Mouse (Mus musculus) right cerebral cortex, postnatal 4 days (tissue): ENCODE measurements around the gene Izumo1r.
"Not testable (repeated sequence)": the region's sequence is repeated elsewhere in the genome, so short reads cannot be mapped to it uniquely, and the experiment has no call there.

Experiments
- DNase-seq: peaks from one replicate; pipeline ENCODE4 v3.0.0-alpha.2; 2022

The Izumo1r gene

DNA sequence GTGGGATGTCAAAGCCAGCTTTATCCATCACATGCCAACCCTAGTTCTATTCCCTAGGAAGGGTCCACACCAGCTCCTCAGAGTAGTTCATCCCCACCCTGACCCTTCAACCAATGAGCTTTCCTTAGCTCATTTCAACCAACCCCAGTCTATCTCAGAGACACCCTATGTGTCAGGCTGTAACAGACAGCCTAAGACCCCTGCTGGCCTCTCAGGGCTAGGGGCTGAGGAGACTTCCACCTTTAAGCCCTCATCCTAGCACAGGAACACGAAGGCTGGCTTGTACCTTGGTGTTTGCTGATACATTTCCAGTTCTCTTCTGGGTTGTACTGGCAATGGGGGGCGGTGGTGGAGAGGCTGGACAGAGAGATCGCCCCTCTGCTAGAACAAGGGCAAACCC lies 743 bp downstream of the Izumo1r start:
- no peak for DNase-seq

DNA sequence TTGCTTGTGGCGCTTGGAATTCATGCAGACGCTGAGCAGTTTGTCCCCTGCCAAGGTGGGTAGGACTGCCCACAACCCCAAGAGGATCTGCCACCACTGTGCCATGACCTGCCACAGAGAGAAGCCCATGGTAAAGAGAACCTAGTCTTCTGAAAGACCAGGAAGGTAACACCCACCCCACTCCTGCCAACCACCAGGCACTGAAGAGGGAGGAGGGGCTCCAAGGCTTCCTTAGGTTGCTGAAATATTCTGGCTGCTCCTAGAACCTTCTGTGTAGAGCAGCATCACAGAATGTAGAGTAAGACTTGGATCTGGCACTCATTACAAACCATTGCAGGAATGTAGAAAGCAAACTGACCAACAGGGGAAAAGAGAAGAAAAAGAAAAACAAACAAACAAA lies 1.3 kb downstream of the Izumo1r start:
- DNase-seq, result no peak

DNA sequence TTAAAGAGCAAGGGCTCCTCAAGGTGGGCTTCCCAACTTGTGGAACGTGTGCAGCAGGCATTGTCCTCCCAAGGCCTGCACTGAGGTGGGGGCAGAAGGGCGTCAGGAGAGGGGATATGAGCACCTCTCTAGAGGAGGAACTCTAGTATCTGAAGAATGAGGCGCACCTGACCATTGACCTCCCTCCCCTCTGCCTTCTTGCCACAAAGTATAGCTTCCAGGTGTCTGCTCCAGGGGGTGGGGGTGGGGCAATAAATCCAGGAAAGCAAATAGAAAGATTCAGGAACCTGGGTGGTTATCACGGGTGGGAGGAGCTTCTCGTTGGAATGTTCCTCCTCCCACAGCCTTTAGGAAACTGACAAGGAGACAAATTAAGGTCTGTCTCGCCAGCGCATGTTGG lies 2.0 kb downstream of the Izumo1r start:
- DNase-seq, result no peak

DNA sequence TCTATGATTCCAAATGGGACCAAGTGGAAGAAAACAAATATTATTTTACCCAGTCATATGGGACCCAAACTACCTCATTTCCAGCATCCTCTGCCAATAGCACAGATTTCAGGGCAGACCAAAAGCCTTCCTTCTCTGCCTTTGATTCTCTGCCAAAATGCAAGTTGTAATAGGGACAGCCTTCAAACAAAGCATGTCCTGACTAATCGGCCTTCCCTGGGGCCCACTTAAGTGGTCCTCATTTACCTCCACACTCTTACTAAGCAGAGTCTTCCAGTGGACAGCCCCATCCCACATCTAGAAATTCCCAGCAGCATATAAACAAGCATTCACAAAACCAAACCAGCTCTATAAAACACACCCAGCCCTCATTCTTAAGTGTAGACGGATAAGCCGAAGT lies 6.6 kb downstream of the Izumo1r start:
- DNase-seq, result no peak

DNA sequence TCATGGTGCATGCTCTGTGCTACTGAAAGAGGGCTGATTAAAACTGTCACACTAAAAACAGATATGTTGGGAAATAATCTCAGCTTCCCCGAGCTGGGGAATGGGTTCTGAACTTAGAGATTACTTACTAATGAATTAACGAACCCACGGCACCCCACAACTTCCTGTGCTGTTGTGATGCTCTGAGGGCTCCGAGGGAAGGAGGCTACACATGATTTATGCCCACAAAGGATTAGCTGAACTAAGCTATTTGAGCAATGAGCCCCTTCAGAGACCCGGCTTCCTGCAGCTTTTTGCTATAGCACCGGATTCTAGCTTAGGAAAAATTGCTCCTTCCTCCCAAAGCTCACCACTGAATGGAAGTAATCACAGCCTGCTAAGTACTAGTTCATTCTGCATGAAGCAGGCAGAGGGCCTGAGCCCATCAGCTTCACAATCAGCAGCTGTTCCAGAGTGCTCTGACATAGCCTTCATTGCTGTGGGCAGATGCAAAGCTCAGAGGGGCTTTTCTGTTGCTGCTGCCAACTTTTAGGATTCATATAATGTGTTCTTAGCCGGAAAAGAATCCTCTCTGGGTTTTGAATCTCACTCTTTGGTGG lies 8.4 kb downstream of the Izumo1r start:
- no peak for DNase-seq

DNA sequence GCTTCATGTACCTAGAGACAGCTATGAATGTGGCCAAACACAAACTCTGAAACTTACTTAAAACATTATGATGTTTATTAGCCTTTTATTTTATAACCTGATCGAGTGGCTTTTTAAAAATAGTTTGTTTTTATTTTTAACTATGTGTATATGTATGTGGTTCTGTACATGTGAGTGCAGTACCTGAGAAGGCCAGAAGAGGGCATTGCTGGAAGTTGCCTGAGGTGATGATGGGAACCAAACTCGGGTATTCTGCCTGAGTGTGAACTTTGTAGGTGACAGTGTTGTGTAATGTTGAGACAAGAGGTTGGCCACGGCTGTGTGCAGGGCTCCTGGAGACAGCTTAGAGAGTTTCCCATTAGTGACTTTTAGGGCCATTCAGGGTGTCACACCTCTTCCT lies 9.1 kb downstream of the Izumo1r start:
- DNase-seq, result no peak

DNA sequence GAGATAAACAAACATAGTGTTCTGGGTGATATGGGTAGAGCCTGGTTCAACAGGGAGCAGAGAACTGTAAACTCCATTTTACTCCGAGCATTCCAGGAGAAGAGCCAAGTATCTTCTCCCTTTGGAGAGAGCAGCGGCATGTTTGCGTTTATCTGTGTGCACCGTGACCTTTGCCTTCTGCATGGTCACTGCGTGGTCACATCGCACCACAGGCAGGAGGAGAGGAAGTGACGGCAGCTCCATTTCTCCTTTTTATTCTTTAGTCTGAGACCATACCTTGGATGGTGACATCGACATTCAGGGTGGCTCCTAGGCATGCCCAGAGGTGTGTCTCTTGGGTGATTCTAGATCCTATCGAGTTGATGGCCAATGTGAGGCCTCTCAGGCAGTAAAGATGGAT lies 10.4 kb downstream of the Izumo1r start:
- no peak for DNase-seq

DNA sequence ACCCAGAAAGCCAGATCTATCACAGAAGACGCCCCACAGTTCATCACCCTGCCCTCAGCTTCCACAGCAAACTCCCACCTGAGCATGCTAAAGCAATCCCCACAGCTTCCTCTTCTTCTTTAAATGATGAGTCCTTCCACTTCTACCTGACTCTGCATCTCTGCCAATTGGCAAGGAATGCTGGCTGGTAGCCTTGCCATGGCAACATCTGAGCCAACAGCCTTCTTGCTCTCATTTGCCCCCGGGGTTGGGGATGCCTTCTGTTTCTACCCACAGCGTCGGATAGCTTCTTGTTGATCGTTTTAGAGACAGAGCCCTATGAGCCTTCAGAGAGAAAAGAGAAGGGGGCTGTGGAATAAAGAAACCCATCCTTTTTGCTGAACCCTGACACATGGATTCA lies 11.9 kb downstream of the Izumo1r start:
- DNase-seq, result no peak

DNA sequence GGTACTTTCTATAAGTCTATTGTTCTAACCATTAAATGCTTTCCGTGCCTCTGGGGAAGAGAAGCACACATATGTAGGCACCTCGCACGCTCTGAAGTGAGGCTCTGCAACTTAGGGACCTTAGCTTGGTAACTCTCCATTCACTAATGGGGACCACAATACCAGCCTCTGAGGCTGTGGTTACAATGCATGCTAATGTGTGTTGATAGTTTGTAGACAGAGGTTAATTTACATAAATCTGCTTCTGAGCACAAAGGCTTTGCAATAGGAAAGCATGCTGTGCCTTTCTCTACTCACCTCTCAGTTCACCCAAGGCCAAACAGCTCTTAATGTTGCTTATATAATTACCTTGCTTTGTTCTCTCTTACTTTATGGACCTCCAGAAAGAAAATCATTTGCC lies 13.1 kb downstream of the Izumo1r start:
- no peak for DNase-seq

DNA sequence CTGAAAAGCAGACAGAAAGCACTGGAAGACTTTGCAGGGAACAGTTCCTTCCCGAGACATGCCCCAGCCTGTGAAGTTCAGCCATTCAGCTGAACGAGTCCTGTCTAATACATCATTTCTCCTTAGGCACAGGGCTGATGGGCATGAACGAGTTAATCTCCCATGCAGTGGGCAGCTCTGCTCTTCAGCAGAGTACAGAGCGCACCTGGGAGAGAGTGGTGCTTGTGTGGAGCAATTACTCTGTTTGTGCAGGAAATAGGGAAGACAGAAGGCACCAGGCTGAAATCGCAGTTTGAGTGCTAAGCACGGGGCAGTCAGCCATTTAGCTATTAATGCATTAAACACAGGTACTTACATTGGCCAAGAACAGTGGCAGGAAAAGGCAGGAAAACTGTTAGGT lies 15.1 kb downstream of the Izumo1r start:
- no peak for DNase-seq

DNA sequence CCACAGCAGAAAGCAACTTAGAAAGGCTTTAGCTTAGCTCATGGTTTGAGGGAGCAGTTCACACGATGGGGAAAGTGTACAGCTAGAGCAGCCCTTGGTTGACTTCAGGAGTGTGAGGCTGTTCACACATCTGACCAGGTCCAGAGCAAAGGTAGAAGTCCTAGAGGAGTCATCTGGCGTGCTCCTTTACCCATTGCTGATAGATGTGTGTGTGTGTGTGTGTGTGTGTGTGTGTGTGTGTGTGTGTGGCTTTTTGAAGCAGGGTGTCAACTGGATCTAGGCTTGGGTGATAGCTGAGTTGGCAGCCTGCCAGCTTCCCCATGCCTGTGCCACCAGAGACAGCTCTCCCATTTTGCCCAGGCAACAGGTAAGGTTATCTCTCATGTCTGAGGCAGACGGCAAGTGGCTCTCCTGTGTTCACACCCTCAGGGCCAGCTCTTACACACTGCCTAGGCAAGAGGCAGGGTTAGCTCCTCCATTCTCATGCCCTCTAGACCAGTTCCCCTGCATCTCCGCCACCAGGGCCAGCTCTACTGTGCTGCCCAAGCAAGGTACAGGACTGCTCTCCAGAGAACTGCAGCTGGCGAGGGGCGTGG lies 15.9 kb downstream of the Izumo1r start:
- no peak for DNase-seq

DNA sequence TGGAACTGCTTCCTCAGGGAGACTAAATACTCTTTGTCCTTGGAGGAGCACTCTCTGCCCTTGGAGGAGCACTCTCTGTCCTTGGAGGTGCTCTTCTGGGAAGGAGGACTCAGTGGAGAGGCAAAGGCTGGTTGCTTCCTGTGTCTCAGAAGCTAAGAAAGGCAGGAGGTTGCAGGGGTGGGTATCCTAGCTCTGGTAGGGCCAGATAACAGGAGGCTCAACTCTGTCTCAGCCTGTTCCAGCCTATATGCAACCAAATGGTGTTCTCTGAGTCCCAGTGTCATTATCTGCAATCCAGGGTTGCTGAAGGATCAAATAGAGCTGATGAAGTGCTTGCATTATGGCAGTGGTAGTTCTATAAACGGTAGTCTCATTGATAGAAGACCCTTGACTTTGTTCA lies 17.8 kb downstream of the Izumo1r start:
- DNase-seq, result no peak

DNA sequence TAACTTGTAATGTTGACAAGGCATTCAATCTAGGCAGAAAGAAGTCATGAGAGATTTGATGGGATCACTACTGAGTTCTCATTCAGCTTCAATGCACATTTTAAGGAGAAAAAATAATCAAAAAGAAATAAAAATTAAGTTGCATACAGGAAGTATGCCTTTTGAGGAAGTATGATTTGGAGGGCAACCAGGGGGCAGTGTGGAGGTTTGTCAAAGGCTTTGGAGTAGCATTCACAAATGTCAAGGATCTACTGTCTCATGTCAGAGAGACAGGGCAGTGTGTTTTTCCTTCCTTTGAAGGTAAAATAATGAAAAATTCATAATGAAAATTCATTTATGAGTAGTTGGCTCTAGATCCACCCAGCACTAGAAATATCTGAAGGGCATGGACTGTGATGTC lies 18.6 kb downstream of the Izumo1r start:
- DNase-seq, result no peak

DNA sequence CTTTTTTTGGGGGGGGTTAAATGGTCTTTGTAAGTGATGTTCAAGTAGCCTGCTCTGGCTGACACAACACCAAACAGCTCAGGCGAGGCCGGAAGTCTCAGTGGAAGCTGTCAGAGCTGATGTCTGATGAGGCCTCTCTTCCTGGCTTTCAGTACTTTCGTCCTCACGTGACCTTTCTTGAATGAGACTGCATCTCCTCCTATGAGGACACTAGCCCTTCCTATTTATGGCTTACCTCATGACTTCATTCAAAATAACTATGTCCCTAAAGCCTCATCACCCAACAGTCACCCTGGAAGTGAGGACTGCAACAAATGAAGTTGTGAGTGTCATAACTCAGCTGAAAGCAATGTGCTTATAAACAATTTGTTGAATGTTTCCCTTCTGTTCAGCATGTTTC lies 19.1 kb downstream of the Izumo1r start:
- DNase-seq, result no peak

DNA sequence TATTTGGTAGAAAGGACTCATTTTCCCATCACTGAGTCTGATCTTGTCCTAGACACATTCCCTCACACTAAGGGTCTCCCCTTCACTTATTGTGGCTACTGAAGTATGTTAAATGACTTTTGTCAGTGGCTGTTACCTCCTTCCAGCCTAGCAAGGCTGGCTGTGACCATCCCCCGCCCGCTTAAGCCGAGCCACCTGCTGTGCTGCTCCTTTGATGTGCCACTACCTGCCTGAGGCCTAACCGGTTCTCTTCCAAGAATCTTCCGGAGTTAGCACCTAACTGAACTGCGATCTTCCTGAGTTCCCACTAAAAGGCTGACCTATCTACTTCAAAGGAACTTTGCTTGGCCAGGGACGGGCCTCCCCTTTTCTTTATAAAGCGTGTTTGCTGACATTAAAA lies 27.2 kb downstream of the Izumo1r start:
- not testable (repeated sequence) for DNase-seq

DNA sequence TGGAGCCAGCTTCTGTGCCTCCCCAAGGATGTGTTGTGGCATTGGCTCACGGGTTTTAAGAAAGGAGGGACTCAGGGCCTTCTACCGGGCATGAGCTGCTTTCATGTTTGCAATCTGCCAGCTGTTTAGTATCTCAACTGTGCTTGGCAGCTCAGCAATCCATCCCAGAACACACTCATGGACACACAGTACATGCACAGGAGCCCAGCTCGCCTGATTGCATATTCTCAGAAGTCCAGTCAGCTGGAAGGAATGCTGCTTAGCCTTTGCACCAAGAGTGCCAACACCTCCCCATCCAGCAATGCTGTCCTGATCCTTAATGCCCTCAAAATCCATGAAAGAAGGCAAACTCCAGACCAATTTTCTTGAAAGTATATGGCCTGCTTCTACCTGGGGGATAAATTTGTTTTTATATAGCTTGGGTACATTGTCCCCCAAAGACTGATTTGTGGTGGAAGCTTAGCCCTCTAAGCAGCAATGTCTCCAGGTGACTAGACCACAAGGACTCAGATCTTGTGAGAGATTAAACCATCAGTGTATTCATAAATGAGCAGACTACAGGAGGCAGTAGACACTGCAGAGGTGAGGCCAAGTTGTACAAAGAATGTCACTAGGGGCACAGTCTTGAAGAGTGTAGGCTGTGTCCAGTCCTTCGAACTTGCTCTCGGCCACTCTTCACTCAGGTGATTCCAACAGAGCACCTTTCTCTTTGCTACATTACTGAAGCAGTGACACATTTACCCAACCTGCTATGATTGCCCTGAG lies 27.8 kb downstream of the Izumo1r start:
- DNase-seq, result no peak

DNA sequence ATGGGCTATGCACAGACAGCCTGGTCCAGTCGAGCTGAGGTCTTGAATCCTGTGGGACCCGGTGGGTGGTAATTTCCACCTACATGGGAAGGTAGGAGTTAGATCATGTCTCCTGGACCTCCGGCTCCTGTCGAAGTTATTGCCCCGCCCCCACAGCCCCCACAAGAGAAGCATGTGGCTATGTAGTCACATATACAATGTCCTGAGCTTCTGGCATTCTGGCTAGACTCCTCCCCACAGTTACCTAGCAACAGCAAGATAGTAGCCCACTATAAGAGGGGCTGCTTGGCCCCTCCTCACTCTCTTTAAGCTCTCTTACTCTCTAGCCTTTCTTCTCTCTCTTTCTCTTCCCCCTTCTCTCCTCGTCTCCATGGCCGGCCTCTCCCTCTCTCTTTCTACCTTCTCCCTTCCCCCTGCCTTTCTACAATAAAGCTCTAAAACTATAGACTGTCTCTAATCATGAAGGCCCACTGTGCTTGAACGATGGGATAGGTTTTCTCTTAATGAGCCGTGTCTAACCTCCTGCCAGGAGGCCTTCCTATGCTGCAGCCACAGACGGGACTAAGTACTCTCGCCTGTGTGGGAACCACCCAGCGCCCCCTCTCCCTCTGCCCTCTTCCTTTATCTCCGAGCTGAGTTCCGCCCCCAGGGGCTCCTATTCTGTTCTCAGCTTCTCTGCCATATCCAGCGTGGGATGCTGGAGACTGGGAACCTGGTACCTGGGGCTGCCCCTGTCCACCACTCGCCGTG lies 31.4 kb downstream of the Izumo1r start:
- DNase-seq, result peak; percentile 37

DNA sequence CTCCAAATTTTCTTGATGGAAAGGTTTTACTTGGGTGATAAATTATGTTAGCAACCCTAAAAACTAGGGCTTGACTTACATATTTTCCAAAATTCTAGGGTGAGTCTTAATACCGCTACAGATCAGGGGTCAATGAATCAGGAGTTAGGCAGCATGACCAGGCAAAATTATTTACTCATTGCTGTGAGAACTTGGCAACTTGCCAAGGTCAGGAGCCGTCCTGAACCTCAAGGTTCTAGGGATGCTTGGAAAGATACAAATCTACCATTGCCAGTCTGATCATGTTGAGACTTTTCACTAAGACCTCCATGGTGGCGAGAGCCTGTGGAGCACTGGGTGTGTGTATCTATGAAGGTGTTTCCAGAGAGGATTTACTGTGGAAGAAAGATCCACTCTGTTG lies 32.2 kb downstream of the Izumo1r start:
- no peak for DNase-seq

DNA sequence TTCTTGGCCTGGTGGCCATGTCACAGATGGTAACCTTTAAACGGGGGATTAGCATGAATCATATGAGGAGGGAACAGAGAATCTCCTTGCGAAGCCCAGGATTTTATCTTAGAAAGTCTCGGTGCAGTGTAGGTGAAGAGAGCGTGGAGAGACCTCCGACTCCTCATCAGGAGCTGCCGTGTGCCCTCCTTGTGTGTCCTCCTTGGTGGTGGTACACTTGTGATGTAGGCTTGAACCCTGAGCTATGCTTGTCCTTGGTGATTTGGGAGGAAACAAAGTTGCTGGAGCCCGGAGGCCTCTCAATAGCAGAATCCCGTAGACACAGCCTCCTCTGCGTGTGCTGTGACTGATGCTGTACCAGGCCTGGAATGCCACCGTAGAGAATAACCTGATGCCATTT lies 32.9 kb downstream of the Izumo1r start:
- DNase-seq, result no peak

DNA sequence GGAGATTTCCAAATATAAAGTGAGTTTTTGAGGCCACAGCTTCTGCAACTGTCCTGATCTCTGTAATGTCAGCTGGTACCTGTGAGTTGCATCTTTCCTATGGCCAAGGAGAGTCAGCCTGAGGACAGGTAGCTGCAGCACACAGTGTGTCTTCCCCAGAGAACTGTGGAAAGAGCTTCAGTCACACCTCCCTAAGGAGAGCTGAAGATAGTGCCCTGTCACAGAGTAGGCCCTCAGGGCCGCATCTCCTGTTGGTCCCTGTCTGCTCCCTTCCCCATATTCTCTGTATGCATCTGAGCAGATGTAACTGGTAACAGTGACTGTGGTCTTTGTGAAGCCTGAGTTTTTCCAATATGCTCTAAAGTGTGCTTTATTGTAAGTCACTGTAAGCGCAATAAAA lies 33.4 kb downstream of the Izumo1r start:
- no peak for DNase-seq

DNA sequence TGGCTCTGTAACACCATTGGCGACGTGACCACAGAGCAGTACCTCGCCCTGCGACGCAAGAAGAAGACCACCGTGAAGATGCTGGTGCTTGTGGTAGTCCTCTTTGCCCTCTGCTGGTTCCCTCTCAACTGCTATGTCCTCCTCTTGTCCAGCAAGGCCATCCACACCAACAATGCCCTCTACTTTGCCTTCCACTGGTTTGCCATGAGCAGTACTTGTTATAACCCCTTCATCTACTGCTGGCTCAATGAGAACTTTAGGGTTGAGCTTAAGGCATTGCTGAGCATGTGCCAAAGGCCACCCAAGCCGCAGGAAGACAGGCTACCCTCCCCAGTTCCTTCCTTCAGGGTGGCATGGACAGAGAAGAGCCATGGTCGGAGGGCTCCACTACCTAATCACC lies 35.4 kb downstream of the Izumo1r start:
- no peak for DNase-seq

DNA sequence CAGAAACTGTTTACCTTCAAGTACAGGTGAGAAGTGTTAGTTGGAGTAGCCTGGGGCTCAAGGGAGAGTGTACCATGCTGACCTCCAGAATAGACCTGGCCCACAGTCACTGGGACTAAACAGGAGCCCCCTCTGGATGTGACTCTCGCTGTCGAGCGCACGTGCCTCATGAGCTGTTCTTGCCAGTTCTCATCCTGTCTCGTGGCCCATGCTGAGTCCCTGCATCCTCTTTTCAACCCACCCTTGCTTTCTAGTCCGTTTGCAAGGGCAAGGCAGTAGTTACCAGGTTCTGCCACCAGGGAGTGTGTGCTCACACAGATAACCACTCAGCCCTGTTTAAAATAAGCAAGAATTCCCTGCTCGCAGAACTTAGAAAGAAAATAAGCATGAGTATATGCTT lies 36.8 kb downstream of the Izumo1r start:
- DNase-seq, result peak; percentile 67

DNA sequence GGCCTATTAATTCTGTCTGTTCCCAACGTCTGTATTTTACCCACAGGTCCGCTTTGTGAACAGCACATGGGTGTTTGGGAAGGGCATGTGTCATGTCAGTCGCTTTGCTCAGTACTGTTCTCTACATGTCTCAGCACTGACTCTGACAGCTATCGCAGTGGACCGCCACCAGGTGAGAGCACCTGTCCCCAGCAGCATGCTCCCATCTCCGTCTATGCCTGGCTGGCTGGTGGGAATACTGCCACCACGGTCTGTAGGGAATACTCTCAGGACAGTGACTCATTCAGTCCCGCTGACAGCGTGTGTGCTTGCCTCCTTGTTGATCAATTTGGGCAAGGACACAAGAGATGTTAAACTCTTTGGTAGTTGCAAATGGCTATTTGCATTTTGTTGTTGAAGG lies 39.0 kb downstream of the Izumo1r start:
- DNase-seq, result no peak

DNA sequence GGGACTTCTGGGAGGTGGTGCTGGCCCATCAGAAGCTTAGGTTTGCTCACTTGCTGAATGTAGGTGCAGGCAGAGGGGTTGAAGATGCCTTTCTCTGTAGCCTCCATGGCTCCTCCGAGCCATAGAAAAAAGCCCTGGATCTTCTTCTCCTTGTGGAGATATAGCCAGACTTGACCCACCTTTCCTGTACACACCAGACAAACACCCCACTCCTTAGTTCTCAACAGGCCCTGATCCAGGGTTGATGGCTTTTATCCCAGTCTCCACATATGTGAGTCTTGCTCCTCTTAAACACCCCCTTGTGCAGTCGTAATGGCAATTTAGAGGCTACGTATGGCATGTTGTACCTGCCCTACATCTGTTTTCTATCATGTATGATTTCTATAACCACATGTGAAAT lies 40.6 kb downstream of the Izumo1r start:
- DNase-seq, result no peak
